In the genomic region with DNA sequence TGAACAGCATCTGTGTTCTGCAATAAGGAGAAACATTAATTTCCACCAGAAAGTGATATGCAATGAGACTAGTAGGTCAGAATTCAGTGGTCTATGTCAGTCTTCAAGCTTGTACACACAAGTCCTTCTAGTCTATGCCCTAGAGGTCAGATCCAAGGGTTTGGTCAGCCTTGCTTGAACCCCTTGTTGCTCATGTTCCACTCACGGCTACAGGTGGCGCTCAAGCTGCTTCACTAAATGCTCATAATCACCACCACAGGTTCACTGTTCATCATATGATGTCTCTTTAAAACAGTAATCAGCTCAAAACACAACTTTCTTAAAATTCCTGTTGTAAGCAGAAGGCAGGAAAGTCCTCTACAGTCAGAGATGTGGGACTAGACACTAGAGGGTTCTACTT, we compare ENCODE assay signal across 22 mouse cellular contexts. TPM values are rescaled to one million over a fixed set of nuclear protein-coding genes. Genes with fewer than 3 reads are reported as not detected.
DNase-seq lines count a peak whose midpoint lies in the region; ATAC-seq and TF ChIP-seq lines count a peak whose summit lies in the region.
"Had no signal": no experiment of that assay in that cellular context is flagged by ENCODE, and none has a peak within 500 bp of the region (broad histone marks: within the 10 kb centered on the region; RNA-seq: fewer than 3 reads in every experiment).

No protein-coding gene starts in this region.

- H3K4me1 ChIP-seq in intestine, postnatal 0 days (replicated peaks; ENCODE audit: control insufficient read depth, insufficient read depth, low read length), result no peaks in the 10 kb centered on the region
- no peaks in the 10 kb centered on the region; the same call in 1 of the 2 replicates for H3K4me1 ChIP-seq in intestine, embryonic 16.5 days (ENCODE audit: control insufficient read depth, insufficient read depth, low read length)
- H3K4me1 ChIP-seq in liver, embryonic 14.5 days (replicated peaks; ENCODE audit: control insufficient read depth in 2 of 2, insufficient read depth in 2 of 2, low read length in 1 of 2), result peaks cover 0 to 3% of the 10 kb centered on the region in 2 experiments; a peak in 2 of 4 replicates
- no peaks in the 10 kb centered on the region; the same call in none of the 2 replicates for H3K4me1 ChIP-seq in liver, embryonic 11.5 days (replicated peaks; ENCODE audit: control insufficient read depth, insufficient read depth, low read length)
- no peaks in the 10 kb centered on the region for H3K4me1 ChIP-seq in ES-Bruce4 (ENCODE audit: control insufficient read depth, insufficient read depth, low read length)

- ATAC-seq in intestine, postnatal 0 days, result no peak
- no peak for ATAC-seq in intestine, embryonic 16.5 days
- ATAC-seq in liver, embryonic 14.5 days (ENCODE audit: insufficient read depth), result no peak
- ATAC-seq in liver, embryonic 11.5 days (replicated peaks; ENCODE audit: low FRiP score), result no peak
- ATAC-seq: midbrain, embryonic 13.5 days had no signal

- TF ChIP-seq CTCF in intestine, postnatal 0 days (IDR thresholded peaks at IDR 0.05; ENCODE audit: low read depth), result peak; percentile 57
- peak; percentile 36; the same call in 1 of the 2 replicates for TF ChIP-seq CTCF in liver, embryonic 14.5 days (IDR thresholded peaks at IDR 0.05; ENCODE audit: low read depth)
- TF ChIP-seq CTCF in ES-Bruce4 (IDR thresholded peaks at IDR 0.05; ENCODE audit: low read depth, low read length), result peak; percentile 52

- no peak overlapping the region for H3K27ac ChIP-seq in intestine, postnatal 0 days (ENCODE audit: low read depth, low read length)
- H3K27ac ChIP-seq in intestine, embryonic 16.5 days (ENCODE audit: low read length), result no peak overlapping the region
- no peak overlapping the region for H3K27ac ChIP-seq in liver, embryonic 14.5 days
- H3K27ac ChIP-seq in liver, embryonic 11.5 days (ENCODE audit: low read depth, low read length), result no peak overlapping the region
- H3K27ac ChIP-seq in ES-Bruce4 (ENCODE audit: insufficient read depth, low read length), result no peak overlapping the region
- H3K27ac ChIP-seq: embryonic facial prominence, embryonic 12.5 days; forebrain, embryonic 12.5 days; hindbrain, embryonic 13.5 days; limb, embryonic 12.5 days; midbrain, embryonic 13.5 days had no signal

- 74% methylated on average over 2 of the region's 2 CpGs for WGBS in intestine, postnatal 0 days
- WGBS in intestine, embryonic 16.5 days, result 80% methylated on average over 2 of the region's 2 CpGs
- WGBS in liver, embryonic 14.5 days (ENCODE audit: insufficient replicate concordance), result 71% methylated on average over 2 of the region's 2 CpGs
- 86% methylated on average over 2 of the region's 2 CpGs for WGBS in liver, embryonic 11.5 days

- H3K9me3 ChIP-seq in intestine, postnatal 0 days (ENCODE audit: control insufficient read depth), result no peaks in the 10 kb centered on the region
- no peaks in the 10 kb centered on the region for H3K9me3 ChIP-seq in intestine, embryonic 16.5 days (ENCODE audit: control insufficient read depth, low read length)
- no peaks in the 10 kb centered on the region for H3K9me3 ChIP-seq in liver, embryonic 14.5 days (ENCODE audit: control insufficient read depth, low read length)
- no peaks in the 10 kb centered on the region for H3K9me3 ChIP-seq in liver, embryonic 11.5 days (ENCODE audit: control insufficient read depth, low read length)
- no peaks in the 10 kb centered on the region for H3K9me3 ChIP-seq in ES-Bruce4 (replicated peaks; ENCODE audit: control insufficient read depth, insufficient read depth, low read length, poor library complexity, severe bottlenecking)
- H3K9me3 ChIP-seq: embryonic facial prominence, embryonic 12.5 days; forebrain, embryonic 12.5 days; hindbrain, embryonic 13.5 days; limb, embryonic 12.5 days; megakaryocyte, embryonic 14.5 days; midbrain, embryonic 13.5 days had no signal

- H3K4me3 ChIP-seq in intestine, postnatal 0 days (ENCODE audit: low read depth, low read length), result no peak overlapping the region
- H3K4me3 ChIP-seq in intestine, embryonic 16.5 days (ENCODE audit: low read length), result no peak overlapping the region
- H3K4me3 ChIP-seq in liver, embryonic 14.5 days (ENCODE audit: insufficient read depth in 1 of 2, low read depth in 2 of 2, low read length in 2 of 2), result no peak overlapping the region
- H3K4me3 ChIP-seq in liver, embryonic 11.5 days (ENCODE audit: low read depth, low read length), result no peak overlapping the region
- no peak overlapping the region for H3K4me3 ChIP-seq in ES-Bruce4 (ENCODE audit: low read depth, low read length)
- H3K4me3 ChIP-seq: embryonic facial prominence, embryonic 12.5 days; forebrain, embryonic 12.5 days; hindbrain, embryonic 13.5 days; limb, embryonic 12.5 days; megakaryocyte, embryonic 14.5 days; midbrain, embryonic 13.5 days had no signal

- H3K27me3 ChIP-seq in intestine, postnatal 0 days (replicated peaks; ENCODE audit: control insufficient read depth, insufficient read depth, low read length), result no peaks in the 10 kb centered on the region
- H3K27me3 ChIP-seq in intestine, embryonic 16.5 days (replicated peaks; ENCODE audit: control insufficient read depth, insufficient read depth, low read length), result no peaks in the 10 kb centered on the region
- H3K27me3 ChIP-seq in liver, embryonic 14.5 days (ENCODE audit: control insufficient read depth, insufficient read depth, low read length), result no peaks in the 10 kb centered on the region
- no peaks in the 10 kb centered on the region for H3K27me3 ChIP-seq in liver, embryonic 11.5 days (replicated peaks; ENCODE audit: control insufficient read depth, insufficient read depth, low read length)
- H3K27me3 ChIP-seq in ES-Bruce4 (ENCODE audit: control insufficient read depth, insufficient read depth, low read length, poor library complexity, severe bottlenecking), result no peaks in the 10 kb centered on the region
- H3K27me3 ChIP-seq: embryonic facial prominence, embryonic 12.5 days; forebrain, embryonic 12.5 days; hindbrain, embryonic 13.5 days; limb, embryonic 12.5 days; megakaryocyte, embryonic 14.5 days; midbrain, embryonic 13.5 days had no signal

- no peak for TF ChIP-seq EP300 in liver, embryonic 14.5 days (IDR thresholded peaks at IDR 0.05; ENCODE audit: low read depth)
- no peak for TF ChIP-seq EP300 in ES-Bruce4 (IDR thresholded peaks at IDR 0.05; ENCODE audit: insufficient read depth, low read depth, low read length)

- no peak for DNase-seq in liver, embryonic 14.5 days (ENCODE audit: low read depth in 3 of 3, low spot score in 3 of 3)
- DNase-seq in liver, embryonic 11.5 days (ENCODE audit: low spot score), result no peak
- DNase-seq in R1 (ENCODE audit: low read depth, low spot score), result peak; percentile 49
- no peak for DNase-seq in gastrocnemius, adult 8-10 months (ENCODE audit: low spot score in 2 of 2)
- no peak for DNase-seq in urinary bladder, postnatal 4 days (ENCODE audit: low spot score in 2 of 2)
- DNase-seq: adrenal gland, postnatal 10 days; cerebellum, adult 18-20 months; cerebellum, postnatal 14 days; gastrocnemius, postnatal 14 days; heart, adult 11 months; heart, postnatal 36 days; kidney, postnatal 10 days; lung, postnatal 36 days had no signal

- no peak for TF ChIP-seq POLR2A in ES-Bruce4 (IDR thresholded peaks at IDR 0.05; ENCODE audit: insufficient read depth, low read length)

- no peak overlapping the region for H3K4me2 ChIP-seq in intestine, postnatal 0 days (replicated peaks; ENCODE audit: low read depth)
- H3K4me2 ChIP-seq in intestine, embryonic 16.5 days (ENCODE audit: low read depth, low read length), result no peak overlapping the region
- no peak overlapping the region for H3K4me2 ChIP-seq in liver, embryonic 14.5 days (ENCODE audit: low read depth)
- no peak overlapping the region for H3K4me2 ChIP-seq in liver, embryonic 11.5 days
- H3K4me2 ChIP-seq: embryonic facial prominence, embryonic 12.5 days; forebrain, embryonic 12.5 days; hindbrain, embryonic 13.5 days; limb, embryonic 12.5 days; midbrain, embryonic 13.5 days had no signal

- peaks cover 42% of the 10 kb centered on the region for H3K36me3 ChIP-seq in intestine, postnatal 0 days (ENCODE audit: control insufficient read depth, insufficient read depth)
- peaks cover 12% of the 10 kb centered on the region for H3K36me3 ChIP-seq in intestine, embryonic 16.5 days (ENCODE audit: control insufficient read depth, insufficient read depth, low read length)
- peaks cover 26% of the 10 kb centered on the region for H3K36me3 ChIP-seq in liver, embryonic 14.5 days (replicated peaks; ENCODE audit: control insufficient read depth, insufficient read depth, low read depth)
- peaks cover 12% of the 10 kb centered on the region; the same call in 1 of the 2 replicates for H3K36me3 ChIP-seq in liver, embryonic 11.5 days (ENCODE audit: control insufficient read depth, insufficient read depth, low read length)
- peaks cover 61% of the 10 kb centered on the region for H3K36me3 ChIP-seq in ES-Bruce4 (ENCODE audit: control insufficient read depth, insufficient read depth, low read length, poor library complexity, severe bottlenecking)

- no peak overlapping the region for H3K9ac ChIP-seq in intestine, postnatal 0 days (ENCODE audit: low read depth, low read length)
- no peak overlapping the region for H3K9ac ChIP-seq in intestine, embryonic 16.5 days (ENCODE audit: low read depth, low read length)
- no peak overlapping the region for H3K9ac ChIP-seq in liver, embryonic 14.5 days (replicated peaks)
- H3K9ac ChIP-seq in liver, embryonic 11.5 days (ENCODE audit: low read depth, low read length), result no peak overlapping the region
- H3K9ac ChIP-seq in ES-Bruce4 (ENCODE audit: low read depth, poor library complexity, severe bottlenecking), result no peak overlapping the region
- H3K9ac ChIP-seq: embryonic facial prominence, embryonic 12.5 days; forebrain, embryonic 12.5 days; hindbrain, embryonic 13.5 days; limb, embryonic 12.5 days; midbrain, embryonic 13.5 days had no signal

RNA-seq across cellular contexts. Expression of a gene that starts 3.9 kb away (rescaled TPM):
- 278 and 296 TPM in 2 replicates for polyA plus RNA-seq in intestine, postnatal 0 days (2015; fragmentation: Nextera tagmentation; extraction: Ambion mirVana)
- polyA plus RNA-seq in intestine, embryonic 16.5 days (2015; fragmentation: Nextera tagmentation; extraction: Ambion mirVana), result 314 and 329 TPM in 2 replicates
- polyA plus RNA-seq in liver, embryonic 14.5 days (2012; rRNA removed), result 18.2 and 44.0 TPM in 2 replicates
- 137 and 143 TPM in 2 replicates for polyA plus RNA-seq in liver, embryonic 14.5 days (2014; fragmentation: Nextera tagmentation; extraction: Ambion mirVana)
- polyA plus RNA-seq in liver, embryonic 11.5 days (2014; fragmentation: Nextera tagmentation; extraction: Ambion mirVana), result 359 and 372 TPM in 2 replicates
- 642 and 659 TPM in 2 replicates for polyA plus RNA-seq in ES-Bruce4 (2011; ENCODE audit: insufficient read depth, insufficient read length, low read depth, missing spikeins)
- total RNA-seq in gastrocnemius, adult 8-10 months (2022), result 100 to 1,000 TPM in 1 of 4 experiments, 10 to 100 TPM in 3; 73.7 to 107 (median 80.1) TPM

RNA-seq across cellular contexts. Expression of a gene that starts 21.3 kb away (rescaled TPM):
- polyA plus RNA-seq in intestine, postnatal 0 days (2015; fragmentation: Nextera tagmentation; extraction: Ambion mirVana), result 25.3 and 29.1 TPM in 2 replicates
- 20.6 and 22.0 TPM in 2 replicates for polyA plus RNA-seq in intestine, embryonic 16.5 days (2015; fragmentation: Nextera tagmentation; extraction: Ambion mirVana)
- polyA plus RNA-seq in liver, embryonic 14.5 days (2012; rRNA removed), result 2.1 and 5.2 TPM in 2 replicates
- 9.6 and 11.2 TPM in 2 replicates for polyA plus RNA-seq in liver, embryonic 14.5 days (2014; fragmentation: Nextera tagmentation; extraction: Ambion mirVana)
- 30.5 and 32.4 TPM in 2 replicates for polyA plus RNA-seq in liver, embryonic 11.5 days (2014; fragmentation: Nextera tagmentation; extraction: Ambion mirVana)
- 55.0 and 58.7 TPM in 2 replicates for polyA plus RNA-seq in ES-Bruce4 (2011; ENCODE audit: insufficient read depth, insufficient read length, low read depth, missing spikeins)
- 1 to 10 TPM; 4.4 to 5.8 (median 5.3) TPM for total RNA-seq in gastrocnemius, adult 8-10 months (2022)
